36 mouse cellular contexts compared by ENCODE assay signal in the genomic region with DNA sequence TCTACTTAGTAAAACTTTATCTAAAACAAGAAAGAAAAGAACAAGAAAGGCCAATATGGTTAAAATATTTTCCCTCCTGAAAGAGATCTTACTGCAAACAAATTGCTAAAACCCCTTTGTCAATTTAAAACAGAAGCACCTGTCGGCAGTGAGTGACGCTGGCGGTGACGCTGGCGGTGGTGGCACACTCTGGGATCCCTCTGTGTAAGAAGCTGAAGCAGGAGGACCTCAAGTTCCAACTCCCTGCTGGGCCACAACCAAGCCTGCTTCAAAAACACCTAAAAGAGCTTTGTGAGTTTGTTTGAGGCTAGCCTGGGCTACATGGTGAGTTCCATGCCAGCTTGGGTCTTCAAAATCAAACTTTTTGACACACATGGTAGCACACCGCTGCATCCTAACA. TPM values are rescaled to one million over a fixed set of nuclear protein-coding genes. Genes with fewer than 3 reads are reported as not detected.
"Had no signal": no experiment of that assay in that cellular context is flagged by ENCODE, and none has a peak within 500 bp of the region (broad histone marks: within the 10 kb centered on the region; RNA-seq: fewer than 3 reads in every experiment).

No protein-coding gene starts in this region.

- DNase-seq: left cerebral cortex, postnatal 4 days; liver; liver, embryonic 13.5 days; lung, adult 18-20 months; lung, adult 2 months; lung, embryonic 14.5 days; lung, postnatal 10 days; lung, postnatal 14 days; lung, postnatal 36 days; lung, postnatal 4 days; midbrain, embryonic 14.5 days had no signal

- H3K27me3 ChIP-seq: limb, embryonic 12.5 days; limb, embryonic 15.5 days; liver, embryonic 12.5 days; liver, embryonic 13.5 days; liver, embryonic 15.5 days; lung, embryonic 15.5 days; midbrain, embryonic 12.5 days; midbrain, embryonic 13.5 days; midbrain, embryonic 15.5 days; neural tube, embryonic 12.5 days; neural tube, embryonic 13.5 days had no signal

- H3K9ac ChIP-seq: limb, embryonic 12.5 days; limb, embryonic 13.5 days; limb, embryonic 15.5 days; liver, embryonic 12.5 days; liver, embryonic 13.5 days; liver, embryonic 14.5 days; liver, embryonic 15.5 days; lung, embryonic 14.5 days; lung, embryonic 15.5 days; midbrain, embryonic 12.5 days; midbrain, embryonic 13.5 days; midbrain, embryonic 15.5 days; neural tube, embryonic 12.5 days; neural tube, embryonic 13.5 days had no signal

- ATAC-seq: liver, embryonic 12.5 days; lung, postnatal 0 days; midbrain, embryonic 13.5 days; midbrain, embryonic 15.5 days; midbrain, embryonic 16.5 days had no signal

- H3K4me1 ChIP-seq: limb, embryonic 10.5 days; limb, embryonic 12.5 days; limb, embryonic 13.5 days; limb, embryonic 15.5 days; liver, embryonic 12.5 days; liver, embryonic 13.5 days; liver, embryonic 15.5 days; lung, embryonic 15.5 days; megakaryocyte, embryonic 14.5 days; midbrain, embryonic 10.5 days; midbrain, embryonic 12.5 days; neural tube, embryonic 12.5 days had no signal

- H3K4me3 ChIP-seq: limb, embryonic 10.5 days; limb, embryonic 12.5 days; limb, embryonic 13.5 days; limb, embryonic 15.5 days; liver, embryonic 12.5 days; liver, embryonic 13.5 days; liver, embryonic 15.5 days; lung, embryonic 15.5 days; megakaryocyte, embryonic 14.5 days; midbrain, embryonic 10.5 days; midbrain, embryonic 12.5 days; midbrain, embryonic 13.5 days; midbrain, embryonic 15.5 days; myocyte; neural tube, embryonic 12.5 days; neural tube, embryonic 13.5 days had no signal

- H3K27ac ChIP-seq: limb, embryonic 10.5 days; limb, embryonic 12.5 days; limb, embryonic 13.5 days; limb, embryonic 15.5 days; liver, embryonic 12.5 days; liver, embryonic 13.5 days; liver, embryonic 14.5 days; liver, embryonic 15.5 days; lung, embryonic 15.5 days; macrophage; midbrain, embryonic 10.5 days; midbrain, embryonic 12.5 days; midbrain, embryonic 13.5 days; midbrain, embryonic 15.5 days; neural tube, embryonic 12.5 days; neural tube, embryonic 13.5 days had no signal

- H3K36me3 ChIP-seq: limb, embryonic 10.5 days; limb, embryonic 12.5 days; limb, embryonic 13.5 days; limb, embryonic 15.5 days; lung, embryonic 15.5 days; midbrain, embryonic 10.5 days; midbrain, embryonic 12.5 days; midbrain, embryonic 13.5 days; midbrain, embryonic 15.5 days; neural tube, embryonic 12.5 days; neural tube, embryonic 13.5 days had no signal

- H3K9me3 ChIP-seq: limb, embryonic 10.5 days; limb, embryonic 12.5 days; limb, embryonic 13.5 days; limb, embryonic 15.5 days; liver, embryonic 12.5 days; liver, embryonic 13.5 days; liver, embryonic 15.5 days; lung, embryonic 15.5 days; megakaryocyte, embryonic 14.5 days; midbrain, embryonic 10.5 days; midbrain, embryonic 12.5 days; midbrain, embryonic 13.5 days; midbrain, embryonic 15.5 days; neural tube, embryonic 12.5 days; neural tube, embryonic 13.5 days had no signal

- H3K4me2 ChIP-seq: limb, embryonic 12.5 days; limb, embryonic 13.5 days; limb, embryonic 15.5 days; liver, embryonic 12.5 days; liver, embryonic 13.5 days; liver, embryonic 15.5 days; lung, embryonic 14.5 days; lung, embryonic 15.5 days; midbrain, embryonic 11.5 days; midbrain, embryonic 12.5 days; midbrain, embryonic 13.5 days; midbrain, embryonic 15.5 days; neural tube, embryonic 12.5 days; neural tube, embryonic 13.5 days had no signal

RNA-seq across cellular contexts. Expression of a gene that starts 9.9 kb away (rescaled TPM):
- total RNA-seq: megakaryocyte, adult 5-6 weeks; megakaryocyte-erythroid progenitor cell, adult 5-6 weeks; monocyte, adult 5-6 weeks had no signal
- polyA plus RNA-seq: limb, embryonic 10.5 days; lung, embryonic 14.5 days; macrophage; midbrain, embryonic 10.5 days; midbrain, embryonic 11.5 days; midbrain, embryonic 12.5 days; neural tube, embryonic 11.5 days; neural tube, embryonic 12.5 days had no signal

RNA-seq across cellular contexts. Expression of a gene that starts 48.5 kb away (rescaled TPM):
- total RNA-seq: megakaryocyte-erythroid progenitor cell, adult 5-6 weeks; midbrain, postnatal 0 days; monocyte, adult 5-6 weeks had no signal
- polyA plus RNA-seq: midbrain, embryonic 10.5 days; midbrain, embryonic 11.5 days; midbrain, embryonic 13.5 days; midbrain, embryonic 14.5 days; midbrain, embryonic 15.5 days; midbrain, embryonic 16.5 days; midbrain, postnatal 0 days; neural tube, embryonic 13.5 days had no signal
